Mouse (Mus musculus) liver, postnatal 0 days (tissue): ENCODE data around the gene Ptcd3.

Experiments
- CTCF ChIP-seq: sonication (generic); IDR thresholded peaks from 2 replicates; pipeline ENCODE4 v1.5.1; 2016; ENCODE audit warnings: antibody characterized with exemption, low read depth
- EP300 ChIP-seq: IDR thresholded peaks from 2 replicates; pipeline ENCODE4 v1.6.1; 2016; ENCODE audit warnings: antibody characterized with exemption, low read depth, mild to moderate bottlenecking

GRCm38 (mm10) chr6:71930053-71930452, 21.5 kb upstream of the Ptcd3 start:
- TF ChIP-seq CTCF (no peak), EP300 (no peak)
